Mouse (Mus musculus): ENCODE results near the gene Olfr616. TPM values are rescaled to one million over a fixed set of nuclear protein-coding genes. Genes with fewer than 3 reads are reported as not detected.
"Not testable (repeated sequence)": the region's sequence is repeated elsewhere in the genome, so short reads cannot be mapped to it uniquely, and the experiment has no call there.

Gene Olfr616
- polyA plus RNA-seq (2021) = not detected

- ChIA-PET CTCF (no interaction called here), POLR2A (no interaction called here)
- H3K27me3 ChIP-seq = no peaks in the 10 kb centered on the region
- DNase-seq (ENCODE audit: low read depth, low spot score) (no peak), ATAC-seq (no peak)
- in situ Hi-C loops (cut with MboI; ENCODE audit: low pct_unique_long_range_greater_than_20kb) = no loop called here
- TF ChIP-seq CTCF (IDR thresholded peaks at IDR 0.05) = no peak
Observed at GRCm38 (mm10) chr7:103569043-103569442, at the start of gene Olfr616. TSS of gene Olfr616 (minus strand) at chr7:103569143.

GRCm38 (mm10) chr7:103612434-103612833 is 43.5 kb upstream of the Olfr616 start, which contains the start of gene Olfr620:
TSS of gene Olfr620 (minus strand) at chr7:103612534.
- DNase-seq (ENCODE audit: low read depth, low spot score) = no peak
- TF ChIP-seq CTCF (IDR thresholded peaks at IDR 0.05) = no peak
- CTCF ChIA-PET = no interaction called here
- POLR2A ChIA-PET = no interaction called here
- no peaks in the 10 kb centered on the region for H3K27me3 ChIP-seq
- in situ Hi-C loops (cut with MboI; ENCODE audit: low pct_unique_long_range_greater_than_20kb) = no loop called here
- no peak for ATAC-seq

- CTCF ChIA-PET = no interaction called here
- ATAC-seq (no peak), DNase-seq (ENCODE audit: low read depth, low spot score) (no peak)
- in situ Hi-C loops (cut with MboI; ENCODE audit: low pct_unique_long_range_greater_than_20kb) = no loop called here
- POLR2A ChIA-PET = no interaction called here
- no peaks in the 10 kb centered on the region for H3K27me3 ChIP-seq
- no peak for TF ChIP-seq CTCF (IDR thresholded peaks at IDR 0.05)
Observed at GRCm38 (mm10) chr7:103607425-103607824, 38.5 kb upstream of the Olfr616 start.

- no peaks in the 10 kb centered on the region for H3K27me3 ChIP-seq
- POLR2A ChIA-PET = no interaction called here
- TF ChIP-seq CTCF (IDR thresholded peaks at IDR 0.05) = no peak
- in situ Hi-C loops (cut with MboI; ENCODE audit: low pct_unique_long_range_greater_than_20kb) = no loop called here
- no peak for DNase-seq (ENCODE audit: low read depth, low spot score)
- CTCF ChIA-PET = no interaction called here
- no peak for ATAC-seq
Observed at GRCm38 (mm10) chr7:103600275-103600674, 31.3 kb upstream of the Olfr616 start, which contains the start of gene Olfr619. TSS of gene Olfr619 (plus strand) at chr7:103600575.

- DNase-seq (ENCODE audit: low read depth, low spot score) (no peak), ATAC-seq (no peak)
- H3K27me3 ChIP-seq = no peaks in the 10 kb centered on the region
- in situ Hi-C loops (cut with MboI; ENCODE audit: low pct_unique_long_range_greater_than_20kb) = no loop called here
- no peak for TF ChIP-seq CTCF (IDR thresholded peaks at IDR 0.05)
- ChIA-PET POLR2A (no interaction called here), CTCF (no interaction called here)
Observed at GRCm38 (mm10) chr7:103589803-103590202, 20.9 kb upstream of the Olfr616 start, which contains the start of gene Olfr618. TSS of gene Olfr618 (plus strand) at chr7:103590103.

GRCm38 (mm10) chr7:103572761-103573160 is 3.8 kb upstream of the Olfr616 start, which contains the start of gene Olfr617:
TSS of gene Olfr617 (plus strand) at chr7:103573061.
- in situ Hi-C loops (cut with MboI; ENCODE audit: low pct_unique_long_range_greater_than_20kb) = loop anchor here (5.0 kb wide), 1 partner anchor 105 kb away; no protein-coding TSS in a partner anchor
- DNase-seq (ENCODE audit: low read depth, low spot score) = no peak
- ChIA-PET CTCF (no interaction called here), POLR2A (no interaction called here)
- H3K27me3 ChIP-seq = no peaks in the 10 kb centered on the region
- ATAC-seq = no peak
- TF ChIP-seq CTCF (IDR thresholded peaks at IDR 0.05) = no peak

- DNase-seq (ENCODE audit: low read depth, low spot score) (no peak), ATAC-seq (no peak)
- TF ChIP-seq CTCF (IDR thresholded peaks at IDR 0.05) = no peak
- in situ Hi-C loops (cut with MboI; ENCODE audit: low pct_unique_long_range_greater_than_20kb) = no loop called here
- ChIA-PET POLR2A (no interaction called here), CTCF (no interaction called here)
- H3K27me3 ChIP-seq = no peaks in the 10 kb centered on the region
Observed at GRCm38 (mm10) chr7:103555779-103556178, 13.2 kb downstream of the Olfr616 start, which contains the start of gene Olfr615. TSS of gene Olfr615 (plus strand) at chr7:103556079.

GRCm38 (mm10) chr7:103547774-103548173 is 21.2 kb downstream of the Olfr616 start, which contains the start of gene Olfr613:
TSS of gene Olfr613 (plus strand) at chr7:103548074.
- in situ Hi-C loops (cut with MboI; ENCODE audit: low pct_unique_long_range_greater_than_20kb) = no loop called here
- no peak for DNase-seq (ENCODE audit: low read depth, low spot score)
- ATAC-seq = no peak
- ChIA-PET POLR2A (no interaction called here), CTCF (no interaction called here)
- H3K27me3 ChIP-seq = no peaks in the 10 kb centered on the region
- no peak for TF ChIP-seq CTCF (IDR thresholded peaks at IDR 0.05)

GRCm38 (mm10) chr7:103542617-103543016 is 26.3 kb downstream of the Olfr616 start, which contains the start of gene Olfr612:
TSS of gene Olfr612 (minus strand) at chr7:103542717.
- ATAC-seq; DNase-seq (ENCODE audit: low read depth, low spot score); CTCF ChIA-PET; POLR2A ChIA-PET; in situ Hi-C loops (cut with MboI; ENCODE audit: low pct_unique_long_range_greater_than_20kb); H3K27me3 ChIP-seq: not testable (repeated sequence)

GRCm38 (mm10) chr7:103520746-103521145 is 48.2 kb downstream of the Olfr616 start, which contains the start of gene Olfr611:
TSS of gene Olfr611 (minus strand) at chr7:103520846.
- in situ Hi-C loops (cut with MboI; ENCODE audit: low pct_unique_long_range_greater_than_20kb); DNase-seq (ENCODE audit: low read depth, low spot score); H3K27me3 ChIP-seq; POLR2A ChIA-PET; CTCF ChIA-PET; ATAC-seq: not testable (repeated sequence)

Other genes with a start within 250 kb of the Olfr616 start
- not detected for gene Olfr598, start 245.6 kb downstream of the Olfr616 start, polyA plus RNA-seq (2021)
- not detected for gene Olfr599, start 233.2 kb downstream of the Olfr616 start, polyA plus RNA-seq (2021)
- gene Olfr600, start 219.5 kb downstream of the Olfr616 start, polyA plus RNA-seq (2021) = not detected
- gene Olfr601, start 206.5 kb downstream of the Olfr616 start, polyA plus RNA-seq (2021) = not detected
- not detected for gene Olfr603, start 183.0 kb downstream of the Olfr616 start, polyA plus RNA-seq (2021)
- gene Usp17lc, start 154.1 kb downstream of the Olfr616 start, polyA plus RNA-seq (2021) = not detected
- gene Olfr605, start 123.7 kb downstream of the Olfr616 start, polyA plus RNA-seq (2021) = not detected
- gene Olfr606, start 120.1 kb downstream of the Olfr616 start, polyA plus RNA-seq (2021) = not detected
- not detected for gene Olfr607, start 105.0 kb downstream of the Olfr616 start, polyA plus RNA-seq (2021)
- not detected for gene Olfr608, start 99.3 kb downstream of the Olfr616 start, polyA plus RNA-seq (2021)
- not detected for gene Olfr609, start 71.1 kb downstream of the Olfr616 start, polyA plus RNA-seq (2021)
- not detected for gene Olfr610, start 57.0 kb downstream of the Olfr616 start, polyA plus RNA-seq (2021)
- not detected for gene Olfr611, start 48.3 kb downstream of the Olfr616 start, polyA plus RNA-seq (2021)
- gene Olfr612, start 26.4 kb downstream of the Olfr616 start, polyA plus RNA-seq (2021) = not detected
- gene Olfr613, start 21.1 kb downstream of the Olfr616 start, polyA plus RNA-seq (2021) = 0.42 TPM
- not detected for gene Olfr615, start 13.1 kb downstream of the Olfr616 start, polyA plus RNA-seq (2021)
- not detected for gene Olfr617, start 3.9 kb upstream of the Olfr616 start, polyA plus RNA-seq (2021)
- not detected for gene Olfr618, start 21.0 kb upstream of the Olfr616 start, polyA plus RNA-seq (2021)
- gene Olfr619, start 31.4 kb upstream of the Olfr616 start, polyA plus RNA-seq (2021) = not detected
- not detected for gene Olfr620, start 43.4 kb upstream of the Olfr616 start, polyA plus RNA-seq (2021)
- not detected for gene Olfr622, start 73.6 kb upstream of the Olfr616 start, polyA plus RNA-seq (2021)
- not detected for gene Olfr623, start 94.6 kb upstream of the Olfr616 start, polyA plus RNA-seq (2021)
- 0.15 TPM for gene Olfr624, start 102.0 kb upstream of the Olfr616 start, polyA plus RNA-seq (2021)
- gene Olfr625-ps1, start 113.6 kb upstream of the Olfr616 start, polyA plus RNA-seq (2021) = not detected
- gene Olfr243, start 145.5 kb upstream of the Olfr616 start, polyA plus RNA-seq (2021) = not detected
- not detected for gene Olfr628, start 161.2 kb upstream of the Olfr616 start, polyA plus RNA-seq (2021)
- gene Olfr629, start 175.8 kb upstream of the Olfr616 start, polyA plus RNA-seq (2021) = not detected
- not detected for gene Olfr630, start 188.2 kb upstream of the Olfr616 start, polyA plus RNA-seq (2021)
- not detected for gene Olfr69, start 202.5 kb upstream of the Olfr616 start, polyA plus RNA-seq (2021)
- not detected for gene Olfr68, start 210.6 kb upstream of the Olfr616 start, polyA plus RNA-seq (2021)
- gene Olfr67, start 222.7 kb upstream of the Olfr616 start, polyA plus RNA-seq (2021) = not detected
- not detected for gene Hbb-bt, start 244.9 kb upstream of the Olfr616 start, polyA plus RNA-seq (2021)

Data from Patski (cell line).